ENCODE assay signal across 13 mouse cellular contexts in the genomic region with DNA sequence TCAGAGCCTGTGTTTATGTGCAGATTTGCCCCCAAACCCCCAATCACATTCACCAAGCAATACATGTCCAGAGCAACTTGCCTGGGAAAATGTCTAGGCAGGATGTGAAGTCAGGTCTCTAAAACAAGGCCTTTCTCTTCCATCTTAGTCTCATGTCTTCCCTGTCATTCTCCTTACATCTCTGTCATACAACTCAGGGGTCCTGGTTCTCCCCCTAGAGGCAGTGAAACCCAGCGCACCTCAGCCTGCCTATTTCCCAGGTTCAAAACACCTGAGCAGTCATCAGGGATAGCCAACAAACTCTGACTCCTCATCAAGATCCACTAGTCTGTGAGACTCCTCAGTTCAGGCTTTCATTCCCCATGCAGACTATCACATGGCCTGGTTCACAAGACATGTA. TPM values are rescaled to one million over a fixed set of nuclear protein-coding genes. Genes with fewer than 3 reads are reported as not detected.
DNase-seq lines count a peak whose midpoint lies in the region; ATAC-seq and TF ChIP-seq lines count a peak whose summit lies in the region.
"Had no signal": no experiment of that assay in that cellular context is flagged by ENCODE, and none has a peak within 500 bp of the region (broad histone marks: within the 10 kb centered on the region; RNA-seq: fewer than 3 reads in every experiment).

No protein-coding gene starts in this region.

- H3K27me3 ChIP-seq in kidney, postnatal 0 days (ENCODE audit: insufficient read depth, low read length): no peaks in the 10 kb centered on the region
- H3K27me3 ChIP-seq: forebrain, embryonic 13.5 days; limb, embryonic 12.5 days had no signal

- WGBS in kidney, postnatal 0 days: 73% methylated on average over 1 of the region's 1 CpGs

- DNase-seq in kidney, postnatal 0 days (ENCODE audit: low spot score): no peak
- no peak for DNase-seq in kidney, adult 11 months
- peak; percentile 42 for DNase-seq in thymus, postnatal 0 days (ENCODE audit: low spot score)
- no peak for DNase-seq in thymus, postnatal 10 days (ENCODE audit: low spot score in 2 of 2)
- DNase-seq in R1 (ENCODE audit: low read depth, low spot score): peak; percentile 70
- no peak for DNase-seq in cerebellum, adult 9-10 months
- no peak for DNase-seq in B cell, adult 2 months
- DNase-seq: cerebellum, adult 8-10 months; retina, postnatal 1 day had no signal

- TF ChIP-seq CTCF in kidney, postnatal 0 days (IDR thresholded peaks at IDR 0.05; ENCODE audit: low read depth): peak; percentile 35; the same call in 1 of the 2 replicates

- H3K4me3 ChIP-seq in kidney, postnatal 0 days (replicated peaks; ENCODE audit: low read depth, low read length): no peak overlapping the region
- H3K4me3 ChIP-seq: forebrain, embryonic 13.5 days; left cerebral cortex, adult 2 months; limb, embryonic 12.5 days had no signal

- H3K4me2 ChIP-seq in kidney, postnatal 0 days (ENCODE audit: low read length): no peak overlapping the region
- H3K4me2 ChIP-seq: limb, embryonic 12.5 days had no signal

- H3K27ac ChIP-seq in kidney, postnatal 0 days: no peak overlapping the region
- H3K27ac ChIP-seq: forebrain, embryonic 13.5 days; left cerebral cortex, adult 2 months; limb, embryonic 12.5 days had no signal

- H3K9ac ChIP-seq in kidney, postnatal 0 days (ENCODE audit: low read depth, low read length): no peak overlapping the region
- H3K9ac ChIP-seq: limb, embryonic 12.5 days had no signal

- no peak for ATAC-seq in kidney, postnatal 0 days (replicated peaks; ENCODE audit: low FRiP score, low read depth)
- ATAC-seq: CD4-positive, CD25-positive, alpha-beta regulatory T cell, adult 4 months; forebrain, embryonic 13.5 days had no signal

- H3K4me1 ChIP-seq in kidney, postnatal 0 days (replicated peaks; ENCODE audit: insufficient read depth, low read length): peaks cover 36% of the 10 kb centered on the region

- peaks cover 5% of the 10 kb centered on the region; the same call in 1 of the 2 replicates for H3K36me3 ChIP-seq in kidney, postnatal 0 days (ENCODE audit: insufficient read depth, low read length)

- no peaks in the 10 kb centered on the region for H3K9me3 ChIP-seq in kidney, postnatal 0 days (replicated peaks; ENCODE audit: low read length)
- H3K9me3 ChIP-seq: forebrain, embryonic 13.5 days; limb, embryonic 12.5 days had no signal

RNA-seq across cellular contexts. Expression of a gene that starts 5.7 kb away (rescaled TPM):
- polyA plus RNA-seq in kidney, postnatal 0 days (2015; fragmentation: Nextera tagmentation; extraction: Ambion mirVana): 207 and 216 TPM in 2 replicates
- polyA plus RNA-seq in thymus, postnatal 0 days (2015; fragmentation: Nextera tagmentation; extraction: Ambion mirVana): 214 and 227 TPM in 2 replicates

RNA-seq across cellular contexts. Expression of a gene that starts 27.0 kb away (rescaled TPM):
- 51.4 and 58.9 TPM in 2 replicates for polyA plus RNA-seq in kidney, postnatal 0 days (2015; fragmentation: Nextera tagmentation; extraction: Ambion mirVana)
- polyA plus RNA-seq in thymus, postnatal 0 days (2015; fragmentation: Nextera tagmentation; extraction: Ambion mirVana): 28.7 and 36.7 TPM in 2 replicates

RNA-seq across cellular contexts. Expression of a gene that starts 36.2 kb away (rescaled TPM):
- polyA plus RNA-seq in kidney, postnatal 0 days (2015; fragmentation: Nextera tagmentation; extraction: Ambion mirVana): 61.7 and 64.9 TPM in 2 replicates
- polyA plus RNA-seq in thymus, postnatal 0 days (2015; fragmentation: Nextera tagmentation; extraction: Ambion mirVana): 83.3 and 90.7 TPM in 2 replicates

RNA-seq across cellular contexts. Expression of a gene that starts 55.7 kb away (rescaled TPM):
- polyA plus RNA-seq in kidney, postnatal 0 days (2015; fragmentation: Nextera tagmentation; extraction: Ambion mirVana): 57.5 and 70.4 TPM in 2 replicates
- polyA plus RNA-seq in thymus, postnatal 0 days (2015; fragmentation: Nextera tagmentation; extraction: Ambion mirVana): 19.1 and 22.0 TPM in 2 replicates

Comparison
In these comparisons a context has a peak if more than half of its experiments do, and no peak if none do; other contexts are left out.
1. DNase-seq: peak in thymus, postnatal 0 days (single experiment) and R1 (single experiment); none in kidney, postnatal 0 days (single experiment), kidney, adult 11 months (single experiment), thymus, postnatal 10 days (0 of 2), cerebellum, adult 9-10 months (single experiment) and B cell, adult 2 months (0 of 2).